Mouse (Mus musculus): ENCODE data around the gene Col28a1.
"Not testable (repeated sequence)": the region's sequence is repeated elsewhere in the genome, so short reads cannot be mapped to it uniquely, and the experiment has no call there.

Gene Col28a1

DNA sequence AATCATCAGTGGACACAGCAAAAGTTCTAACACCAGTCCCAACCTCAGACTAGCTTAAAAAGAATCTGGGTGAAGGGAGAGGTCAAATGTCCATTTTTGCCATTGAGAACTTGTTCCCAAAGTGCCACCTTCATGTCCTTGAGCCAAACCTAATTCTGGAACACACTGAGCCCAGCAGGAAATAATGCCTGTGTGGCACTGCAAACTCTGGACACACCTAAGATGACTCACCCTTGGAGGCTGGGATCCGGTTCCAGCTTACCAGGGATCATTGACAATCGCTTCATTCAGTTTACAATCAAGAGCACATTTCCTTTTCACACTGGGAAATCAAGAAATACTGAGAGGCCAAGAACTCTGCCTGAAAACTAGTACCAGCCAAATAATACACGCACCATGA is 168.9 kb downstream of the Col28a1 start:
- no peak for DNase-seq (ENCODE audit: low read depth, low spot score)

DNA sequence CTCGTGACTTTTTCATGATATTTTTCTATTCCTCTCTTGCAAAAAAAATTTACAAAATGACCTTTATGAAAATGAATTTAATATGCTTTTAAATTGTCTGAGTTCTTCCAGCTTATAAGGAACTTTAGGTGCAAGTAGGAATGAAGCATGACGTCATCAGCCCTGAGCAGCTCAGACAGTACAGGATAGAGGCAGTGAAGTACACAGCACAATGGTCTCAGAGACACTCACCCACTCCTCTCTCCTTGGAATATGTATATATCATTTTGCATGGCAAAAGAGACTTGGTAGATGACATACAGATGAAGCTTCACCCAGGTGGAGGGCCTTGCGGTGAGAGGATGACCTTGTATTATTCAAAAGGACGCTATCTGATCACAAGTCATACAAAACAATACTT is 197.7 kb downstream of the Col28a1 start:
- DNase-seq (ENCODE audit: low read depth, low spot score): no peak

DNA sequence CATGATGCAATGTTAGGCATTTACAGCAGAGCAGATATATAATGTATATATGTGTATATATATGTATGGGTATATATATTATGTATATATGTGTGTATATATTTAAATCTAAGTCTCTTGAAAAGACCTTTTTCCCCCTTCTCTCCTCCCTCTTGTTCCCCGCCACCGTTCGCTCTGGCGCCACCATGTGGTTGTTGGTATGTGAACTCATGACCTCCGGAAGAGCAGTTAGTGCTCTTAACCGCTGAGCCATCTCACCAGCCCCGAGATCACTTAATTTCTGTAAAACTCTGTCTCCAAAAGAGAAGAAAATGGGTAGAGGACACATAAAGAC is 208.8 kb downstream of the Col28a1 start:
- DNase-seq (ENCODE audit: low read depth, low spot score): peak; percentile 53

DNA sequence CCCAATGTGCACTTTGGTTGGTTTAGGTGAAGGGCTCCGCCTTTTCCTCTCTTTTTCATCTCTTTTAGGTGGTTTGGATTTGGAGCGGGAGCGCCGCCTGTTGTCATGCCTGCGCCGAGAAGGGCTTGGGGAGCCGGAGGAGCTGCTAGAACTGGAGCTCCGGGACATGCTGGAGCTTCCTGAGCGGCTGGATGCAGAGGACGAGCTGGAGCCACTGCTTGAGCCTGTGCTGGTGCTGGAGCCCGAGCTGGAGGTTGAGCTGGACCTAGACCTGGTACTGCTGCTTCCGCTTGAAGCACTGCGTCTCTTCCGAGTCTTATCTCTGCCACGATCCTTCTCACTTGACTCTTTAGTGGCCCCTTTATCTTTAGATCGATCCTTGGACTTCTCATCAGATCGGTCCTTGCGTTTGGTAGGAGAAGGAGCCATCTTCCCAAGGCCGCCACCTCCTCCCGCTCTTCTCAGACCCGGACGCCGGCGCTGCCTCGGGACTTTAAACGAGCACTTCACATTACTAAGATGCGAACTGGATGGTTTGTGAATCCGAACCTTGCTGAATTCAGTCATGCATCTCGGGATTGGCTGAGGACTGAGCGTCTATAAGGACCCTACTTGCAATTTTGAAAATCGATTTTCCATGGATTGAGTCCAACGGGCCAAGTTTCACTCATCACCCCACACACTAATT is 209.3 kb downstream of the Col28a1 start:
- not testable (repeated sequence) for DNase-seq (ENCODE audit: low read depth, low spot score)

DNA sequence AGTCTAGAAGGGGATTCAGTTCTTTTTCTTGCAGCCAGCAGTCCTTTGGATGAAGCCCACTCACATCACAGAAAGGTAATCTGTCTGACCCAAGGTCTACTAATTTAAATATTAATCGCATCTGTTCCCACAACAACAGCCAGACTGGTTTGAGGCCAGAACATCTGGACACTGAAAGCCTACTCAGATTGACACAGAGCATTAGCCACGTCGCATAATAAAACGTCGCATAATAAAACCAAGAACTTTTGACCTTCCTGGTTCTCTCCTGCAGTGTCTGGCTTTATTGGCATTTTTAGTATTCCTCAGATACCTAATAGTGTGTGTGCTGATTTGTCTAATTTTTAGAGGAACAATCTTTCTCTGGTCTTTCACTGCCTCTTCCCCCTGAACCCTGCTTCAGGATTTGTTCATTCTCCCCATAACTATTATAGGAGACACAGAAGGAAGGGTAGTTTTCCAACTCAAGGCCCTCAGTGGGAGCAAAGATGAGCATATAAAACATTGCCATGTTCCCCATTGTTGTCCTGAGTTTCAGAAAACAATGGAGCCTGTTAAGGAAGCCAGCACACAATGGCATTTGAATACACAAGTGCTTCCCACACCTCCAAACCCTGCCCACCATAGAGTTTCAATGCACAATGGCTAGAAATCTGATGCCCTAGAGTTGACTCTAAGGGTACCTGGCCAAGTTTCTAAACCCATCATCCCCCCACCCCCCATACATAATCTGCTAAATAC is 221.2 kb downstream of the Col28a1 start:
- DNase-seq (ENCODE audit: low read depth, low spot score): peak; percentile 14

DNA sequence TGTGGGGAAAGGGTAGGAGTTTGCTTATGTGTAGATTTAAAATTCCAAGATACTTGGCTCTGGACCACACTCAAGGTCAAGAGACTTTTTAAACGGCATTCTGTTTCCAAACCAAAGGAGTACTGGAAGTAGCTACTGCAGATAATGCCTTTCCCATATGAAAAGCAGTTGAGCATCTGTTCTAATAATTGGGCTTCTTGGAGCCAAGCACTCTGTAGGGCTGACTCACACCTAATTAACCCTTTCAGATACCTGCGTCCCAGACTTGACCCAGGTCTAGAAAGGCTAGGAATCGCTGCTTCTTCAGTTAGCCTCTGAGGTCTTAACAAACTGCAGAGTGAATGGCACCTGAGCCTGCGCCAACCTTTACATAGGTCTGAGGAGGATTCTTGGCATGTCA is 223.0 kb downstream of the Col28a1 start:
- DNase-seq (ENCODE audit: low read depth, low spot score): peak; percentile 23

DNA sequence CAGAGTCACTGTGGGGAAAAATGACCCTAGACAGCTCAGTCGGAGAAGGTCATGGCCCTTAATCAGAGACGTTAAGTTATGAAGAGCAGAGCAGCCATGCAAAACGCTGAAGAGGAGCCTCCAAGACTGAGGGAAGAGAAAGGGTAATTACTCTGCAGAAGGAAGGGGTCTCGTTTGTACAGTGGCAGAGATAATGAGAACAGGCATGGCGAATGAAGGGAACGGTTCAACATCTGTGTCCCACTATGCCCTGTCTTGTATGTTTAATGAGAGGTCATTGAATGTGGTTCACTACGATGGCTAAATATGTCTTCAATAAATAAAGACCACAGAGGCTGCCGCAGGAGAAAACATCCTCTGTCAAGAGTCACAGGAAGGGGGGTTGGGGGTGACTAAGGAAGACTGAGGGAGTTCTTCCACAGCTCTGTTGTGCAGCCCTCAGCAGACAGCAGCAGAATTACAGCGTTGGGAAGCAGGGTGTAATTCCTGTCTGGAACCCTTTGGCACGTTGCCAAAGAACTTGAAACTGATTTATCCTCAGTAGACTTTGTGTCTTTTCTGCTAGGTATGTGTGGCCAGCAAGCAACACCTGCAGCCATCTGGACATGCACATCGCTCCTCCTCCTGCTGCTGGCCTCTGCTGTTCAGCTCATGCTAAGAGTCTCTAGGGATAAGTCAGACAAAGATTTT is 226.4 kb downstream of the Col28a1 start:
- DNase-seq (ENCODE audit: low read depth, low spot score): peak; percentile 61

DNA sequence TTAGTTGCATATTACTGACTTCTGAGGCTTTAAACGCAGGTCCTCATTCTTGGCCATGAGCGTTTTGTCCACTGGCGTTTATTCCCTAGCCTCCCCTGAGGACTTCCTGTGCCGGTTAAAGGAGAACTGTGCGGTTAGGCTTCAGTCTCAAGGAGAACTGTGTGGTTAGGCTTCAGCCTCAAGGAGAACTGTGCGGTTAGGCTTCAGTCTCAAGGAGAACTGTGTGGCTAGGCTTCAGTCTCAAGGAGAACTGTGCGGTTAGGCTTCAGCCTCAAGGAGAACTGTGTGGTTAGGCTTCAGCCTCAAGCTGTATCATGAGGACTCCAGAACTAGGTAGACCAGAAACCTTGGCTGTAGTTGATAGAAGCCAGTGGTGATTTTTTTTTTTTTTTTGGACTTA is 229.7 kb downstream of the Col28a1 start:
- DNase-seq (ENCODE audit: low read depth, low spot score): no peak

DNA sequence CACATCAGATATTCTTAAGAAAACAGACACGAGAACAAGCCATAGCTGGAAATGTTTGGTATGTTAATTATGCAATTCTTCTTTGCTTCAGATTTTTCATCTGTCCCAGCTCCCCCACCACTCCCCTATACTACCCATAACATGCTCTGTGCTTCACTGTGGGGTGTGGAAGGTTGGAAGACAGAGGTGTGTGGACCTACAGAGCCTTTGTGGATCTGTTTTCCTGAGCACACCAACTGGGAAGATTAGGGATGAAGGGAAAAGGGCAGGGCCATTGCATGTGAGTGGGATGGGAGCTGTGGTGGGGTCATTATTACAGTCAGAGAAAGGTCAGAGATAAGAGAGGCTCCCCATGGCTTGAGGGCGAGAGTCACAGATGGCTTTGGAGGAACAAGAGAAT is 240.2 kb downstream of the Col28a1 start:
- DNase-seq (ENCODE audit: low read depth, low spot score): no peak

DNA sequence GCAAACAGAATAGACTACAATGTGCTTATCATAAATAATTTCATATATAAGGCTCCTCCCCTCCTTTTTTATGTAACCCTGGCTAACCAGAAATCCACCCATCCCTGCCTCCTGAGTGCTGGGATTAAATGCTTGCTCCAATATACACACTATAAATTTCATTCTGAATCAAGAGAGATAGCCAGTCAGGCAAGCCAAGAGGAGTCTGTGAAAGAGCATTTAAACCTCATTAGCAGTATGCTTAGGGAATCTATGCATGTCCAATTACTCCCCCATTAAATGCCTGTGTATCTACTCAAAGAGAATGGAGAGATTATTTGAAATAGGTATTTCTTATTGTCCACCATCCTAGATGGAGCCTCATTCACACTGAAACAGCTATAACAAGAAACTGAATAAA is 240.6 kb downstream of the Col28a1 start:
- DNase-seq (ENCODE audit: low read depth, low spot score): no peak

All from forelimb bud, embryonic 11.5 days (tissue).